Mouse (Mus musculus) skeletal muscle tissue, postnatal 0 days (tissue): ENCODE data around the gene Mmp3. TPM values are rescaled to one million over a fixed set of nuclear protein-coding genes. Genes with fewer than 3 reads are reported as not detected.

Source experiments
- polyA plus RNA-seq: library from polyadenylated mRNA; unstranded; fragments of >200 nt; fragmentation: Nextera tagmentation; extraction: Ambion mirVana; gene quantifications from 2 replicates; pipeline ENCODE4 v1.2.1, GENCODE M21; 2015

Mmp3 gene
- 0.08 and 0.16 TPM in 2 replicates for polyA plus RNA-seq

DNA sequence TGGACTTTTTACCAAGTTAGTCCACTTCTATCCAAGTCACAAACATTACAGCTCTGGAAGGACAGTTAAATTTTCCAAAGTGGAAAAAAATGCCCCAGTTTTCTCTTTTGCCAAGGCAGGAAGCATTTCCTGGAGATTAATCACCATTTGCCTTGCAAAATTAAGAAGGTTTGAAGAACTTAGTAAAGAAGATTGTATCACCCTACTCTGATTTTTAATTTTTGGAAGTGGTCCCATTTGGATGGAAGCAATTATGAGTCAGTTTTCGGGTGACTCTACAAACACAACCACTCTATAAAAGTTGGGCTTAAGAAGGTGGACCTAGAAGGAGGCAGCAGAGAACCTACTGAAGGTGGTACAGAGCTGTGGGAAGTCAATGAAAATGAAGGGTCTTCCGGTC, at the start of gene Mmp3:
TSS of gene Mmp3 (plus strand) at position 301 of the 400 bp plus-strand sequence.

DNA sequence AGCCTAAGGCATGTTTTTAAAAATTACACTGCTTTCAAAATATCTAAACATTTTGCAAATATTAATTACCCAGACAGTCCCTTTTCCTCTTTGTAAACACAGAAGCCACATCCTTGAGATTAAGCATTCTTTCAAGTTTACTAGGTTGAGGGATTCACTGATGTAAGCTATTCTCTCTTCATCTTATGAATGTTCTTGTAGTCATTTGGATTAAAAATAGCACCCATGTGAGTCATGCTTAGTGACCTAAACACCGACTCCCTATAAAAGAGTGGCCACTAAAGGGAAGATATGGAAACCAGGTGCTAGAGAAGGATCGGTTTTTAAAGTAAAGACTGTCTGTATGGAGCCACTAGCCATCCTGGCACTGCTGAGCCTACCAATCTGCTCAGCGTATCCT, 56.4 kb downstream of the Mmp3 start, which contains the start of gene Mmp10:
TSS of gene Mmp10 (plus strand) at position 302 of the 400 bp plus-strand sequence.

Other genes with a start within 250 kb of the Mmp3 start
- 0.40 TPM in 1 of 2 replicates, not detected in the other for gene Mmp13, start 173.3 kb upstream of the Mmp3 start, polyA plus RNA-seq
- not detected in 2 replicates for gene Mmp12, start 101.4 kb upstream of the Mmp3 start, polyA plus RNA-seq
- gene Mmp1b, start 57.8 kb upstream of the Mmp3 start, polyA plus RNA-seq, result not detected in 2 replicates
- not detected in 2 replicates for gene Mmp10, start 56.5 kb downstream of the Mmp3 start, polyA plus RNA-seq
- 0.54 and 0.72 TPM in 2 replicates for gene Mmp8, start 112.6 kb downstream of the Mmp3 start, polyA plus RNA-seq
- 0.08 and 0.33 TPM in 2 replicates for gene Mmp27, start 125.6 kb downstream of the Mmp3 start, polyA plus RNA-seq
- gene Mmp20, start 182.4 kb downstream of the Mmp3 start, polyA plus RNA-seq, result not detected in 2 replicates
- not detected in 2 replicates for gene Mmp7, start 246.3 kb downstream of the Mmp3 start, polyA plus RNA-seq